Mouse (Mus musculus) splenic B cell, adult 2 months (primary cell): ENCODE measurements around the gene Prdx1.
A peak's percentile ranks its signal among the peaks of the same experiment; 100 is the strongest.

ENCODE experiments used
- DNase-seq: peaks from one replicate; pipeline ENCODE4 v3.0.0-alpha.2; 2011; ENCODE audit warnings: low read depth, low spot score
- H3K27me3 ChIP-seq: 2 replicates; pipeline ENCODE4 v1.6.1; 2012; ENCODE audit warnings: mild to moderate bottlenecking, low read length, moderate library complexity, mixed read lengths; ENCODE audit not compliant: control insufficient read depth, poor library complexity, insufficient read depth, severe bottlenecking
- H3K36me3 ChIP-seq: 2 replicates; pipeline ENCODE4 v1.6.1; 2012; ENCODE audit warnings: mild to moderate bottlenecking, low read length, moderate library complexity, mixed read lengths; ENCODE audit not compliant: control insufficient read depth, poor library complexity, insufficient read depth, severe bottlenecking

The Prdx1 gene

DNA sequence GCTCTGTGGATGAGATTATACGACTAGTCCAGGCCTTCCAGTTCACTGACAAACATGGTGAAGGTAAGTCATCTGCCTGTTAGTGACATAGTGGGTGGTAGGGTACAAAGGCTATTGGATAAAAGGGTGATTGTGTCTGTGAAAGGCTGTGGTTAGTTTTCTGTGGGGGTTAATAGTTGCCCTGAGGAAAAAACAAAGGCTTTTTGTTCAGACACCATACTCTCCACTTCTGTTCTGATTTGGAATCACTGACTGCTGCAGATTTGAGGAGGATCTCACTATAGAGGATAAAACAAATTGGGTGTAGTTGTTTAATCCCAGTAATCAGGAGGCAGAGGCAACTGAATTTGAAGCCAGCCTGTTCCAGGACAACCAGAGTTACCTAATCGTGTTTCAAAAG lies 8.4 kb downstream of the Prdx1 start:
- peaks cover 24% of the 10 kb centered on the region for H3K36me3 ChIP-seq

DNA sequence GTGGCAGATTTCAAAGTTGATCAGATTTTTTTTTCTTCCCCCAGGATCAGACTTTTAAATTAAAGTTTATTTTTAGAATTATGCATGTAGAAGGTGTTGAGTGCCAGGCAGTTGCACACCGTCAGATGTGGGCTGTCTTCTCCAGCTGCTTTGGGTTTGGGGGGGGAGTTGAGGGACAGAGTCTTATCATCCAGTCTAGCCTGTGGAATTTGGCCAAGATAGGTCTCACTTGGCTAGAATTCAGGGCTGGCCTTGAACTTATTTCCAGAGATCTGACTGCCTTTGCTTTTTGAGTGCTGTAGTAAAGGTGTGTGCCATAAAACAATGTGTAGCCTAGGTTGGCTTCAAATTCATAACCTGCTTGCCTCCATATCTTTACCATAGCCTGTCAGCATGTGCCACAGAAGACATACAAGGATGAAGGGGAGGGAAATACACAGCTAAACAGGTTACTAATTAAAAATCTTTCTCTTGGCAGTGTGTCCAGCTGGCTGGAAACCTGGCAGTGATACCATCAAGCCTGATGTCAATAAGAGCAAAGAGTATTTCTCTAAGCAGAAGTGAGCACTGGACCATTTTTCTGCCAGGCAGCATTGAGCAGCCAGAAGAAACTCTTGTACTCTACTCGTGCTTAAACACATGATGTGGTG lies 13.5 kb downstream of the Prdx1 start:
- no peak for DNase-seq
- Histone ChIP-seq H3K36me3 (peaks cover 15% of the 10 kb centered on the region; the same call in 1 of the 2 replicates), H3K27me3 (no peaks in the 10 kb centered on the region)

More for the DNA sequence above, 8.4 kb downstream of the Prdx1 start:
- H3K27me3 ChIP-seq, result no peaks in the 10 kb centered on the region
- DNase-seq, result no peak

DNA sequence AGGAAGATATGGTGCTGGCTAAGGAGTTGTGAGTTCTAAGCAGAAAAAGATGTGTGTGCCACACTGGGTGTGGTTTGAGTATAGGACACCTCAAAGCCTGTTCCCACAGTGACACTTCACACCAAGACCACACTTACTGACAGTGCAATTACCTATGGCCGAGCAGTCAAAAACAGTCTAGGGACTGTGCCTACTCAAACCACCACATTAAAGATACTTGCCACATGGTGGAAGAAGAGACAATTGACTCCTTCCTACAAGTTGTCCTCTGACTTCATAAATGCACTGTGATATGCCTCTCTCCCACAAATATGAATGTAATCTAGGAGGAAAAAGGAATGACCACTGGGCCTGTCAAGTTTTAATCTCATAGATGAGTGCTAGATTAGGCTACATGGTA lies 15.6 kb downstream of the Prdx1 start:
- no peaks in the 10 kb centered on the region for H3K27me3 ChIP-seq
- no peak for DNase-seq
- 0 out of 2 replicates have a peak, but pooled peaks cover 6% of the 10 kb centered on the region for H3K36me3 ChIP-seq

DNA sequence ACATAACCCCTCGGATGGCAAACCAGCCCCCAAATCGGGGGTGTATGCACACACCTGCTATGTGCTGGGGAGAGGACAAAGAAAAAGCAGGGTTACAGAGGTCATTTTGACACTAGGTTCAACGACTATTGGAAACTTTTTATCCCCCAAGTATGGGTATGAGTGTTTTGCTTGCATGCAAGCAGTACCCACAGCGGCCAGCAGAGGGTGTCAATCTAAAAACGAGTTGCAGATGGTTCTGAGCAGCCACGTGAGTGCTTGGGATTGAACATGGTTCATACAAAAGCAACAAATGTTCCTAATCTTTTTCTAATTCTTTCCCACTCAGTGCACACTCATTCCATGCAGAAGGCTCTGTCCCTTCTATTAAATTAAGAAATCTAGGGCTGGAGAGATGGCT lies 18.5 kb downstream of the Prdx1 start:
- DNase-seq, result peak; percentile 87
- no peaks in the 10 kb centered on the region for H3K27me3 ChIP-seq
- H3K36me3 ChIP-seq, result 0 out of 2 replicates have a peak, but pooled peaks cover 4% of the 10 kb centered on the region

DNA sequence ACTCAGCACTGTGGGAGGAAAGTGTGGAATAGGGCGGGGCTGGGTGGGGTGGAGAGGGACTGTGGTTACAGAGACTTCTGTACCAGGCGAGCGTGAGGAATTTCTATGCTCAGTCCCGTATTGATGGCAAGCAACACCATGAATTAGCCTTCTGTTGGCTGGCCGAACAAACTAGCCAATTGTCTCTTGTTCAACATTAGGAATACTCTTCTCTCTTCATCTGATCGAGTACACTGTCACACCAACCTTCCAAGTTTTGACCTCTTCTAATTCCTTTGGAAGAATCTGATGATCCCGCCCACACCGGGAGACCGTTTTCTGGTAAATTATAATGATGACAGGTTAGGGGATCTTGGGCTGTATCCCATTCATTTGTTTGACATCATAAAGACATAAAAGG lies 22.3 kb downstream of the Prdx1 start:
- Histone ChIP-seq H3K27me3 (no peaks in the 10 kb centered on the region), H3K36me3 (0 out of 2 replicates have a peak, but pooled peaks cover 3% of the 10 kb centered on the region)
- no peak for DNase-seq

DNA sequence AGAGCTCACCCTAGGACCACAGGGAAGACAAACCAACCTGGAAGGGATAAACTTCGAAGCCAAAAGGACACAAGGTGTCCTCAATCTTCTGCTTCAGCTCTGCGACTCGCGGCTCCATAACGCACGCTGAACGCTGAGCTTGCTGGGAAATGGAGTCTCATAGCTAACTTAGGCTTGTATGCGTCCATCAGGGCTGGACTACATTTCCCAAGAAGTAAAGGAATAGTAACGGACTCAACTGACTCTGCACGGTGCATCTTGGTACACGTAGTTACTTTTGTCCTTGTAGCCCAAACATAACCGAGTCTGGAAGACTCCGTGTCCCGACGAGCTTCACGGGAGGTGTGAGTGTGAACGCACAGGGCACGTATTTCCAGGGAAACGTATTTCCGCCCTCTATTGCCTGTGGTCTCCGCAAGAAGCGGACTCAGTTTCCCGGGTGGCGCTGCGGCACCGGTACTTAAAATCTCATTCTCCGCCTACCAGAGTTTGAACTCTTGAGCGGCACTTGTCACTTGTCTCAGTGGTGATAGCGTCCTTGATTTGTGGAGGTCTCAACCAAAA lies 22.9 kb downstream of the Prdx1 start, which contains the start of the genes Mmachc and Ccdc163:
Gene Mmachc, minus strand, starts transcription at position 206 of the 564 bp plus-strand sequence.
Gene Ccdc163, plus strand, starts transcription at position 309 of the 564 bp plus-strand sequence.
- peak; percentile 93 for DNase-seq
- Histone ChIP-seq H3K36me3 (0 out of 2 replicates have a peak, but pooled peaks cover 3% of the 10 kb centered on the region), H3K27me3 (no peaks in the 10 kb centered on the region)

DNA sequence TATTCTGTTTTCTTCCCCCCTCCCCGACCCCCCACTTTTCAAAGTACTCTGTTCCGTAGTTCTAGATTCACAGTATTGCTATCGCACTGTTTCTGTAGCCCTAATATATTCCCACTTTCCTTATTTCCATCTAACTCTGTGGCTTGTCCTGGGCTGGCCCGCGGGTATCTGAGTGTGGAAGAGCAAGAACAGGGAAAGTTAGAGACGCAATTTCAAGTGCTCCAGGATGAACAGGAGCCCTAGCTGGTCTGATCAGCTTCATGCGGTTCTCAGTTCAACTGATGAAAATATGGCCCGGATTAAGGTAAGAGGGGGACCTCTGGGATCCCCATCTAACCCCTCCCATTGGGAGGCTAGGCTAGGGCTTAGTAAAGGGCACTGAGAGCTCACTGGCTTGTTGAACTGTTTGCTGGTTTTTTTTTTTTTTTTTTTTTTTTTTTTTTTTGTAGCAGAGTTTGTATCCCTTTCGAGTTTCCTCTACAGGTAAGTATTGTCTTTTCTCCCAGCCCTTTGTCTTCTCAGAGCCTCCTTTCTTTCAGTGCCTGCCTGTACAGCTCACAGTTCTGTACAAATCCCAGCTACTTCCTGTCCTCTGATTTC lies 23.5 kb downstream of the Prdx1 start:
- Histone ChIP-seq H3K36me3 (peaks cover 2% of the 10 kb centered on the region; the same call in 1 of the 2 replicates), H3K27me3 (no peaks in the 10 kb centered on the region)
- DNase-seq, result no peak

DNA sequence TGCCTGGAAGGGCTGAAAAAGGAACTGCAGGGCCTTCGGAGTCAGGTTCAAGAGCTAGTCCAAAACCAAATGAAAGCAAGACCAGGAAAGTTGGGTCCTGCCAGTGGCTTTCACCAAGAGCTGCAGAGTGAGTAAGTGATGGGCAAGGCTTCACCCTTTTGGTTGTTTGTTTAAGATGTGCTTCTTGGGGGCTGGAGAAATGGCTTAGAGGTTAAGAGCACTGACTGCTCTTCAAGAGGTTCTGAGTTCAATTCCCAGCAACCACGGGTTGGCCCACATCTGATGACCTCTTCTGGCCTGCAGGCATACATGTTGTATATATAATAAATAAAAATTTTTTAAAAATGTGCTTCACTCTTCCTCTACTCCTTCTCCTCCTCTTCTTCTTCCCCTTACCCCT lies 24.8 kb downstream of the Prdx1 start:
- H3K36me3 ChIP-seq, result peaks cover 2% of the 10 kb centered on the region; the same call in 1 of the 2 replicates
- H3K27me3 ChIP-seq, result no peaks in the 10 kb centered on the region
- no peak for DNase-seq

DNA sequence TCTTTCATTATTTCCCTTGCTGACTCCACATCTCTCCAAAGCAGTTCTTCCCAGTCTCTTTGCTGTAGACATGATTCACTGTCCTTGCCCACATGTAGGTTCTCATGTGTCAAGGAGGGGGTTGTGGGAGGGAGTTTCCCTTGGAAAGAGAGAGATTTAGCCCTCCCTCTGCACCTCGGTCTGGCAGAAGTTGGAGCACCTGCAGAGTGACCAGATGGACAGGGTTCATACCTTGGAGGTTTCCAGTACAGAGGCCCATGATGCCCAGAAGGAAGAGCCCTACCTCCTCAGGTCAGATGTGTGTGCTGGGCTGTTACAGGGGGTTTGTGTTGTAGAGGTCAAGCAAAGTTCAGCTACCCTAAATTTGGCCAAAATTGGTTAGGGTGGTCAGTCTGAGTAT lies 27.2 kb downstream of the Prdx1 start:
- no peak for DNase-seq
- Histone ChIP-seq H3K27me3 (no peaks in the 10 kb centered on the region), H3K36me3 (peaks cover 2% of the 10 kb centered on the region; the same call in 1 of the 2 replicates)

DNA sequence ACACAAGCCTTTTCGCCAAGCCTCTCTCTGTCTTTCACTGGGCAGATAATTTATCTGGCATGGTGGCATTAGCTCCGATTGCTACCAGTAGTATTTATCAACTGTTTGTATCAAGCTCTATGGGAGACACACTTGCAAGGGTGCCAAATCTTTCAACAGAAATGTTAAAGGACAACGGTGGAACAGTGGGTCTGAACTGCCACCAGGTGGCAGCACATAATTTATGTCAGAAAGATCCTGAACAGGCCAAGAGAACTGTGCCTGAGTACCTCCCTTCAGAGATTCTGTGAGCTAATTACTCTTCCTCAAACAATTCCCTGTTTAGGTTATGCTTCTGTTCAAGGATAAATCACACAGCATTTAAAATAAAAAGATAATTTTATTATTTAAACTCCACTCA lies 34.1 kb downstream of the Prdx1 start:
- peak; percentile 86 for DNase-seq
- Histone ChIP-seq H3K36me3 (no peaks in the 10 kb centered on the region; the same call in 1 of the 2 replicates), H3K27me3 (no peaks in the 10 kb centered on the region)

DNA sequence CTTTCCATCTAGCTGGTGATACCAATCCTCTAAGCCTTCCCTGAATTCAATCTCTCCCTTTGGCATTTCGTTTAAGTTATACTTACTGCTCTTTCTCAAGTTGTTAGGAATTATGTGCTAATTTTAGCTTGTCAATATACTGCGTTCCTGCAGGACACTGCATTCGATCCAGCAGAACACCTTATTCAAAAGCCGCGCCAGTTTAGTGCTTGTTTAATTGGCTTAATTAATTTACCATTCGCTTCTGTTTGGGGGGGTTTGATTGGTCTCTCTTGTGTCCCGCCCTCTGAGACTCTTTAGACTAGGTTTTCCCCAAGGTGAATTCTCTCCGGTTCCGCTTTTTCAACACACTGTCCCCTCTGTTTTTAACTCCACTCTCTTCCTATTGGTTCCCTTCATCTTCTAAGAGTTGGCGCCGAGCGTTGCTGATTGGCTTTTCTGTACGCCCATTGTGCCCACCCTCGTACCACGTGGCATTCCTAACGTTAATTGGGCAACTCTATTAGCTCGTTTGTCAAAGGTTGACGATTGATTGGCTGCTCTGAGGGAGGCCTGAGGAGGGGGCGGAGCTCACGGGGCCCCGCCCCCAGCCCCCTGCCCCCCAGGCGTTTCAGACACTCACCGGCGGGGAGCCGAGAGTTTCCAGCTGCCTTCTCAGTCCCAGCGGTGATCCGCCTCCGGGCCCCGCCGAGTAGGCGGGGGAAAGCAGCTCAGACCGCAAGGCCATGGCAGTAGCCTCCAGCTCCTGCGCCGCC lies 35.2 kb downstream of the Prdx1 start, which contains the start of gene Tesk2:
Gene Tesk2, plus strand, starts transcription at position 606 of the 755 bp plus-strand sequence.
- DNase-seq, result peak; percentile 99
- H3K36me3 ChIP-seq, result no peaks in the 10 kb centered on the region
- H3K27me3 ChIP-seq, result no peaks in the 10 kb centered on the region

DNA sequence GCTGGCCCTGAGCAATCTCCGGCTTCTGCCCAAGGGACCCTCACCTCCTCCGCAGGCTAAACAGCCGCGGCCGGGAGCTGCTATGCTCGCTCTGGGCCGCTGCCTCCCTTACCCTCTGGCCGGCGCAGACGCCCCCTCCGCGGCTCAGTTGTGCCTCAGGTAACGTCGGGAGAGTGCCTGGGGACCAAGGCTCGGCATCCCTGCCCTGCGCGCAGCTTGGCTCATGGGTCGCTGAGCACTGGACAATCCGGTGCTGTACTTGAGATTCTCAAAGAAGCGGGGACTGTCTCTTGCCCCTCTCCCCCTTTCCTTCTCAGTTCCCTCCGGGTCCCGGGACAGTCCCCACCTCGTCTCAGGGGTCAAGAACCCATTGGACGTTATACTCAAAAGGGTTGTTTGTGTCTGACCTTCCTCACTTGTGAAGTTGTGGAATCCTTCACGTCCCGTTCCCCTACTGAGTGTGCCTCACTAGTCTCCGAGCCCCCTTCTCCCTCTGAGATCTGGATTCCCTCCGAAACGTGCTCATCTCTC lies 35.8 kb downstream of the Prdx1 start:
- Histone ChIP-seq H3K36me3 (no peaks in the 10 kb centered on the region), H3K27me3 (no peaks in the 10 kb centered on the region)
- no peak for DNase-seq

DNA sequence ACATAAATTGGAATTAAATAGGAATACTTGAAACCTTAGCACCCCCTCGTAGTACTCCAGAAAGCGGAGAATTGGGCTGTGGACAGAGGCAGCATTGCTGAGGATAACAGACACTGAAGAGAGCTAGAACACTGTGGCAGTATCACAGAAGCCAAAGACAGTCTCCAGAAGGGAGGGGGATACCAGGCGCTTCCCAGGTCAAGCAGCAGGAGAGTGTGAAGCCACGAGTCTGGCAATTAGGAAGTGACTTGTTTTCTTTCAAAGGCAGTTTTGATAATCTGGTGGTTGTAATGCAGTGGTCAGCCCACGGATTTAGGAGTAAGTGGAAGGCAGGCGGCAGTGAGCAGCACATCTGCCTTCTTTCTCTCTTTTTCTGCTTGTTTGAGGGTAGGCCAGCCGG lies 36.9 kb downstream of the Prdx1 start:
- Histone ChIP-seq H3K27me3 (no peaks in the 10 kb centered on the region), H3K36me3 (no peaks in the 10 kb centered on the region)
- no peak for DNase-seq

DNA sequence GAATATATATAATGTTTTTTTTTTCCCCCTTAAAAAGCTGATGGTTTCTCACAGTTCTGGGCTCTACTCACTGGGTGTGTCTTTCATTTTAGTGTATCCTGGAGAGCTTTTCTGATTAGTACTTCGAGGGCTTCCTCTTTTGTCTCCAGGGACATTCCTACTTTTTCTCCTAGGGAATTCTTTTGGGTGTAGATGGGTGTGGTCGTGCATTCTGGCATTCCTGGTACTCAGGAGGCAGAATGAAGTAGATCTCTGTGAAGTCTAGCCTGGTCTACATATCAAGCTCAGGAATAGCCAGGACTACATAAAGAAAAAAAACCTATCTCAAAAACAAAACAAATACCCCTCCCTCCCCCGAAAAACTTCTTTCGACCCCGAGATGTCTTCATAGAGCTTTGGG lies 40.1 kb downstream of the Prdx1 start:
- Histone ChIP-seq H3K27me3 (no peaks in the 10 kb centered on the region), H3K36me3 (no peaks in the 10 kb centered on the region)
- no peak for DNase-seq
